Mouse (Mus musculus): ENCODE measurements around the gene Anln. TPM values are rescaled to one million over a fixed set of nuclear protein-coding genes. Genes with fewer than 3 reads are reported as not detected.
A peak's percentile ranks its signal among the peaks of the same experiment; 100 is the strongest.
"Not testable (repeated sequence)": the region's sequence is repeated elsewhere in the genome, so short reads cannot be mapped to it uniquely, and the experiment has no call there.

The Anln gene
- polyA plus RNA-seq, 1 experiment from 2014 or later, result 46.6 TPM

DNA sequence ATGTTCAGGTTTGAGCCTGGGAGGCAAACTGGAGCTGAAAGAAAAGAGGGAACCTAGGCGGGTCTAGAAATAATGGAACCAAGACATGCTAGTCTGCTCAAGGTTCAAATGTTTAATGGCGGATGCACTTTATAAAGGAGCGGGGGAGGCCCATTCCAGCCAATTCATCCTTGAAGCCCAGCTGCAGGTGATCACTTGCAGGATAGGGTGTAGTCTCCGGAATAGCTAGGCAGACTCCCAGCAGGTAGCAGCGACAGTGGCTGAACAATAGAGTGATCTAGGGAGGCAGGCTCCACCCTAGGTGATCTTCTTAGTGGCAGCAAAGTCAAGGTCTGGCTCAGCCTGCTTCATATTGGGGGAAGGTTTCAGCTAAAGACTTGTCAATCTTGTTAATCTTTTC, 72.9 kb downstream of the Anln start:
- H3K4me3 ChIP-seq; H3K36me3 ChIP-seq; H3K27me3 ChIP-seq; H3K4me2 ChIP-seq; H3K27ac ChIP-seq; H3K9me3 ChIP-seq (replicated peaks); ATAC-seq (replicated peaks; ENCODE audit: insufficient number of reproducible peaks, insufficient read depth, low FRiP score, low read depth); H3K4me1 ChIP-seq (replicated peaks); H3K9ac ChIP-seq: not testable (repeated sequence)
- WGBS, result 70% methylated on average over 5 of the region's 5 CpGs

DNA sequence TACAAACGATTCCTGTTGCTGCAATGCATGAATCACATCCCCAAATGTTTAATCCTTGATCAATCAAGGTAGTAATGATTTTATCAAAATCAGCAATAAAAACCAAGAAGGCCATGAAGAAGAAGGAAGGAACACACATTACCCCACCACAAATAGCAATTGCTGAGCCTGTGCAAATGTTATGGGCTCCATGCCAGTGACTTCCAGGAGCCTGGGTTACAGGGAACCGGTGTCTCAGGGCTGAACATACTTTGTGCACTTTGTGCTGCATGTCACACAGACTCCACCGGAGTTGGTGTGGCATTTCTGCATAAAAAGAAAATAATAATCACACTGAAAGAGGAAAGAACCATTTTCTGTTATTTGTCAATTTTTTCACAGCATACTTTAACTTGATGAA, 74.9 kb downstream of the Anln start:
- Histone ChIP-seq H3K27me3 (no peaks in the 10 kb centered on the region), H3K36me3 (no peaks in the 10 kb centered on the region), H3K4me3 (no peak overlapping the region), H3K27ac (no peak overlapping the region), H3K9me3 (replicated peaks) (no peaks in the 10 kb centered on the region; the same call in 1 of the 2 replicates), H3K4me1 (replicated peaks) (no peaks in the 10 kb centered on the region), H3K4me2 (no peak overlapping the region), H3K9ac (no peak overlapping the region)
- 71% methylated on average over 3 of the region's 3 CpGs for WGBS
- ATAC-seq (replicated peaks; ENCODE audit: insufficient number of reproducible peaks, insufficient read depth, low FRiP score, low read depth), result no peak

DNA sequence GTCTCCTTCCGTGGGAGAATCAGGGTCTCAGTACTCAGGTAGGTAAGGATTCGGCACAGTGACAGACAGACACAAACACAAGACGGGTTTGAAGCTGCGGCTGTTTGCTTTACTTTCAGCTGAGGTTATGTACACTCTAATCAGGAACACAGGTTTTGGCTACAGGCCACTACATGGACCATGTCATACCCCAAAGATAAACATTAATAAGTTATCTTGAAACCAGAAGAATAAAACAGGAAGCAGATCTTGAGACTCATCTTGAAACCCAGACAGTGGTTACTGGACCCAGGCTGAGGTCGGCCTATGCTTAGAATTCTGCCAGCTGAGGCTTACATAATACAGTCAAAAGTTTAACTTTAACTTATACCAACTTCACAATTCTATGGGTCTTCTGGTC, 75.8 kb downstream of the Anln start:
- Histone ChIP-seq H3K9me3 (replicated peaks) (no peaks in the 10 kb centered on the region; the same call in 1 of the 2 replicates), H3K9ac (no peak overlapping the region), H3K4me2 (no peak overlapping the region), H3K27ac (no peak overlapping the region), H3K4me3 (no peak overlapping the region), H3K27me3 (no peaks in the 10 kb centered on the region), H3K36me3 (no peaks in the 10 kb centered on the region), H3K4me1 (replicated peaks) (no peaks in the 10 kb centered on the region)
- WGBS, result 77% methylated on average over 5 of the region's 5 CpGs
- no peak for ATAC-seq (replicated peaks; ENCODE audit: insufficient number of reproducible peaks, insufficient read depth, low FRiP score, low read depth)

DNA sequence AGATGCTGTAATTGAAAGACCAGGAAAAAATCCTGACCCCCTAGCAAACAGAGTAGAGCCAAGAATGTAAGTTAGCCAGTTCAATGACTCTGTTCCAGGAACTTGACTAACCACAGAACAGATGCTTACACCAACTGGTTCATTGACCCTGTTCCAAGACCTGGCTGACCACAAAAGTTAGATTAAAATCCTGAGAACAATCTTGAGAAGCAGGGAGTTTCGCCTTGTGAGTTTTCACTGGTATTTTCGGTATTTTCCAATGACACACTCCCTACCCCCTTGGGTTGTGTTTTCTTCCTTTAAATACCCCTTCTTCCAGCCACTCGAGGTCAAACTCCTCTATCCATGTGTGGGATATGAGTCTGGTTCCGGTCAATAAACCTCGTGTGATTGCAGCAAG, 79.3 kb downstream of the Anln start:
- H3K9me3 ChIP-seq (replicated peaks), result no peaks in the 10 kb centered on the region
- H3K27me3 ChIP-seq, result no peaks in the 10 kb centered on the region
- no peak overlapping the region for H3K27ac ChIP-seq
- H3K9ac ChIP-seq, result no peak overlapping the region
- ATAC-seq (replicated peaks; ENCODE audit: insufficient number of reproducible peaks, insufficient read depth, low FRiP score, low read depth), result no peak
- H3K36me3 ChIP-seq, result peaks cover under 1% of the 10 kb centered on the region; the same call in 1 of the 2 replicates
- H3K4me1 ChIP-seq (replicated peaks), result peaks cover 9% of the 10 kb centered on the region
- 88% methylated on average over 5 of the region's 5 CpGs for WGBS
- H3K4me3 ChIP-seq, result no peak overlapping the region
- no peak overlapping the region for H3K4me2 ChIP-seq

DNA sequence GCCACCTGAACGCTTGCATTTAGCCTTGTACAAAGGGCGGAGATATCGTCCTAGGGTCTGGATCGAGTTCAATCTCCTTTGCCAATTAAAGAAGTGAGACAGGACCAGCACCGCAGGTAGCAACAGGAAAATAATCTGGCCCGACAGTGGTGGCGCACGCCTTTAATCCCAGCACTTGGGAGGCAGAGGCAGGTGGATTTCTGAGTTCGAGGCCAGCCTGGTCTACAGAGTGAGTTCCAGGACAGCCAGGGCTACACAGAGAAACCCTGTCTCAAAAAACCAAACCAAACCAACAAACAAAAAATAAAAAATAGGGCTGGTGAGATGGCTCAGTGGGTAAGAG, 81.1 kb downstream of the Anln start:
- ATAC-seq (replicated peaks; ENCODE audit: insufficient number of reproducible peaks, insufficient read depth, low FRiP score, low read depth); H3K9me3 ChIP-seq (replicated peaks); H3K27me3 ChIP-seq; H3K4me1 ChIP-seq (replicated peaks): not testable (repeated sequence)
- WGBS, result 8% methylated on average over 9 of the region's 9 CpGs
- H3K36me3 ChIP-seq, result peaks cover 17% of the 10 kb centered on the region
- H3K4me2 ChIP-seq, result peak overlapping the region; percentile 84
- H3K9ac ChIP-seq, result peak overlapping the region; percentile 92
- peak overlapping the region; percentile 52; the same call in 1 of the 2 replicates for H3K27ac ChIP-seq
- peak overlapping the region; percentile 88 for H3K4me3 ChIP-seq

DNA sequence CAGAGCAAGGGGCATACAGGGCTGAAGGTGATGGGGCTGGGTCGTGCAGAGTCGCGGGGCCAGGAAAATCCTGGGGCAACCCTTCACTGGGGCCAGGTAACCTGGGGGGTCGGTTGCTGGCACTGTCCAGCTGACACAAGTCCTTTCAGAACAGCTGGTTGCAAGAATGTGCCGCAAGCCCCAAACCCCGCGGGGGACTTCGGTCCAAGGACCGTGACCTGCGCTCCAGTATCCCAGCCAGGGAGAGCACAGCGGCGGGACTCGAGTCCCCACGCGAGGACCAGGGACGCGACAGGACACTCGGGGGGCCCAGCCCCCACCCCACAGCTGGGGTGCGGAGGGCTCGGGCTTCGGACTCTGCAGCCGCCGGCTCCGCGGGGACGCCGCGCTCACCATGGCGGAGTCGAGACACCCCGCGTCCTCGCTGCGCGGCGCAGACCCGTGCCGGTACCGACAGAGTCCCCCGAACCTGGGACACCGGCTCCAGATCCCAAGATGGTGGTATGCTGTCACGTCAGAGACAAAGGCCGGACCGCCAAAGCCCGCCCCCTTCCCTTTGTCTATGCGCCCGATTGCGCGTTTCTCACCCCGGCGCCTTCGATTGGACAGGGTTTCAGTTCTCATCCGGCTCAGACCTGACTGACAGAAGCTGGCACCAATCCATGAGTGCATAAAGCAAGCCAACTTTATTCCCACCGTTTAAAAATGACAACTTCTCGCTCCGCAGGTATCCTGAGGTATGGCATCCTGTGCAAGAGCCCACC, 81.7 kb downstream of the Anln start, which contains the start of gene Zfp810:
Gene Zfp810 (minus strand): TSS at position 493 of the 764 bp plus-strand sequence.
- peak within 1 kb of the TSS; percentile 84 for H3K4me2 ChIP-seq
- H3K4me1 ChIP-seq (replicated peaks), result peaks cover 9% of the 10 kb centered on the region
- H3K27me3 ChIP-seq, result no peaks in the 10 kb centered on the region
- H3K9ac ChIP-seq, result peak within 1 kb of the TSS; percentile 92
- H3K9me3 ChIP-seq (replicated peaks), result no peaks in the 10 kb centered on the region; the same call in 1 of the 2 replicates
- H3K36me3 ChIP-seq, result peaks cover 20% of the 10 kb centered on the region
- ATAC-seq (replicated peaks; ENCODE audit: insufficient number of reproducible peaks, insufficient read depth, low FRiP score, low read depth), result peak; percentile 99
- H3K4me3 ChIP-seq, result peak within 1 kb of the TSS; percentile 88
- WGBS, result under 1% methylated on average over 56 of the region's 56 CpGs
- H3K27ac ChIP-seq, result peak within 1 kb of the TSS; percentile 76

DNA sequence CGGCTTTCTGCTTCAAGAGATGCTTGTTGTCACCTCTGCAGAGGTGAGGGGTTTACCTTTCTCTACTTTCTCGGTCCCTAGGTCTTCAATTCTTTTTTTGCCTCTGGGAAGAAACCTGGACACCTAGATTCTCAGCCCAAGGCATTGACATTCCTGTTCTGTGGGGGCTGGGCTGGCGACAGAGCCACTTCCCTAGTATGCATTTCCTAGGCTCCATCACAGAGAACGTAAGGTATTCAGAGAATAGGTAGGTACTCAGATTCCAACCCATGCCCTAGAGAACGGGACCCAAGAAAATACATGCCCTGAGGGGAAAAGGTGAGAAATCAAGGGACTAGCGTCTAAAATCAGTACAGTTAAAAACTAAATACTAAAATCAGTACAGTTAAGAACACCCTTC, 82.3 kb downstream of the Anln start:
- 14% methylated on average over 6 of the region's 6 CpGs for WGBS

DNA sequence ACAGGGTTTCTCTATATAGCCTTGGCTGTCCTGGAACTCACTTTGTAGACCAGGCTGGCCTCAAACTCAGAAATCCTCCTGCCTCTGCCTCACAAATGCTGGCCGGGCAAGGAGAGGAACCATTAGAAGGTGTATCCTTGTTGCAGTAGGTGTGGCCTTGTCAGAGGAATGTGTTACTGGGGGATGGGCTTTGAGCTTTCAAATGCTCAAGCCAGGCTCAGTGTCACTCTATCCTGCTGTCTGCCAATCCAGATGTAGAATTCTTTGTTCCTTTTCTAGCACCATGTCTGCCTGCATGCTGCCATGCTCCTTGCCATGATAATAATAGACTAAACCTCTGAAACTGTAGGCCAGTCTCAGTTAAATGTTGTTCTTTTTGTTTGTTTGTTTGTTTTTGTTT, 86.8 kb downstream of the Anln start:
- peaks cover 44% of the 10 kb centered on the region for H3K36me3 ChIP-seq
- H3K4me1 ChIP-seq (replicated peaks), result peaks cover 9% of the 10 kb centered on the region
- no peaks in the 10 kb centered on the region; the same call in 1 of the 2 replicates for H3K9me3 ChIP-seq (replicated peaks)
- no peak for ATAC-seq (replicated peaks; ENCODE audit: insufficient number of reproducible peaks, insufficient read depth, low FRiP score, low read depth)
- 97% methylated on average over 1 of the region's 1 CpGs for WGBS
- H3K27ac ChIP-seq, result no peak overlapping the region
- no peak overlapping the region for H3K4me2 ChIP-seq
- no peaks in the 10 kb centered on the region for H3K27me3 ChIP-seq
- no peak overlapping the region for H3K9ac ChIP-seq
- no peak overlapping the region for H3K4me3 ChIP-seq

More for the DNA sequence above, 82.3 kb downstream of the Anln start:
- no peaks in the 10 kb centered on the region; the same call in 1 of the 2 replicates for H3K9me3 ChIP-seq (replicated peaks)
- H3K4me2 ChIP-seq, result peak overlapping the region; percentile 84
- peaks cover 20% of the 10 kb centered on the region for H3K36me3 ChIP-seq
- no peak for ATAC-seq (replicated peaks; ENCODE audit: insufficient number of reproducible peaks, insufficient read depth, low FRiP score, low read depth)
- H3K9ac ChIP-seq, result peak overlapping the region; percentile 92
- H3K4me3 ChIP-seq, result peak overlapping the region; percentile 88
- peak overlapping the region; percentile 76 for H3K27ac ChIP-seq
- H3K27me3 ChIP-seq, result no peaks in the 10 kb centered on the region
- H3K4me1 ChIP-seq (replicated peaks), result peaks cover 9% of the 10 kb centered on the region

Other genes starting within 250 kb of the Anln start
- 48.6 and 49.2 TPM in 2 replicates for gene Pigyl, start 232.3 kb downstream of the Anln start, polyA plus RNA-seq (2015; fragmentation: Nextera tagmentation; extraction: Ambion mirVana)
- gene Zfp872, start 201.1 kb downstream of the Anln start, polyA plus RNA-seq (2015; fragmentation: Nextera tagmentation; extraction: Ambion mirVana), result 0.13 and 0.52 TPM in 2 replicates
- 17.8 and 22.1 TPM in 2 replicates for gene Zfp809, start 163.5 kb downstream of the Anln start, polyA plus RNA-seq (2015; fragmentation: Nextera tagmentation; extraction: Ambion mirVana)
- 3.5 and 4.3 TPM in 2 replicates for gene Zfp599, start 129.3 kb downstream of the Anln start, polyA plus RNA-seq (2015; fragmentation: Nextera tagmentation; extraction: Ambion mirVana)
- gene Zfp810, start 81.5 kb downstream of the Anln start, polyA plus RNA-seq (2015; fragmentation: Nextera tagmentation; extraction: Ambion mirVana), result 10.8 and 14.2 TPM in 2 replicates
- 2.0 and 3.1 TPM in 2 replicates for gene 9530077C05Rik, start 22.3 kb upstream of the Anln start, polyA plus RNA-seq (2015; fragmentation: Nextera tagmentation; extraction: Ambion mirVana)
- not detected in 2 replicates for gene Gm17545, start 65.1 kb upstream of the Anln start, polyA plus RNA-seq (2015; fragmentation: Nextera tagmentation; extraction: Ambion mirVana)
- 42.7 and 47.6 TPM in 2 replicates for gene Rp9, start 80.6 kb upstream of the Anln start, polyA plus RNA-seq (2015; fragmentation: Nextera tagmentation; extraction: Ambion mirVana)
- 7.6 and 9.2 TPM in 2 replicates for gene Bbs9, start 86.5 kb upstream of the Anln start, polyA plus RNA-seq (2015; fragmentation: Nextera tagmentation; extraction: Ambion mirVana)